Mouse (Mus musculus): ENCODE measurements around the gene 1110032F04Rik.

GRCm38 (mm10) chr3:68824765-68825090 is 44.7 kb upstream of the 1110032F04Rik start:
- TF ChIP-seq POLR2A (IDR thresholded peaks at IDR 0.05; ENCODE audit: insufficient read depth, low read depth, low read length) (no peak), CTCF (IDR thresholded peaks at IDR 0.05) (no peak)

Data from heart, adult 2 months (tissue).